Mouse (Mus musculus): ENCODE results near the gene Nags.

DNA sequence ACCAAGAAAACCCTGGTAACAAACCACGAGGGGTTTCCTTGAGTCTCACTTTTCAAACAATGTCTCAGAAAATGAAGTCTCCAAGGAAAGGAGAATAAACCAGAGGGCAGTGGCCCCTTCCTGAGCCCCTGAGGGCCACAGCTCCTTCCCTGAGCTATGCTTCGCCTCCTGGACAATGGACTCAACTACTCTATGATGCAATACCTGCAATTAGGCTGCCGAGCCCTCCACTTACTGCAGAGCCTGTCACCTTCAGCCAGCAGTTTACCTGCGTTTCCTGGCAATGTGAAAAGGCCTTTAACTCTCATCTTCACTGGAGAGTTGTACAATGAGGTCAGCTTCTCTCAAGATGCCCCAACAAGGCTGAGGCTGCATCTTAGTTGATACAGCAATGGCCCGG, 23.4 kb downstream of the Nags start:
- TF ChIP-seq POLR2A (IDR thresholded peaks at IDR 0.05; ENCODE audit: low read depth, low read length) = no peak
- TF ChIP-seq CTCF (conservative IDR thresholded peaks at IDR 0.05; ENCODE audit: insufficient read depth, insufficient read length, low read depth, low read length) = no peak

Measured in kidney, adult 2 months (tissue).